Mouse (Mus musculus) mouse trophoblast stem cell (cell line): Measurements from ENCODE around the gene Dcaf6.
"Not testable (repeated sequence)": the region's sequence is repeated elsewhere in the genome, so short reads cannot be mapped to it uniquely, and the experiment has no call there.

Source experiments
- in situ Hi-C, 2 experiments: fragments of 300-500 bp; cut with MseI, MboI; formaldehyde crosslinking; loops; 2 replicates in 1 of 2; 3 replicates in 1 of 2; pipeline ENCODE4 v1.15.1; 2025

Gene Dcaf6

DNA sequence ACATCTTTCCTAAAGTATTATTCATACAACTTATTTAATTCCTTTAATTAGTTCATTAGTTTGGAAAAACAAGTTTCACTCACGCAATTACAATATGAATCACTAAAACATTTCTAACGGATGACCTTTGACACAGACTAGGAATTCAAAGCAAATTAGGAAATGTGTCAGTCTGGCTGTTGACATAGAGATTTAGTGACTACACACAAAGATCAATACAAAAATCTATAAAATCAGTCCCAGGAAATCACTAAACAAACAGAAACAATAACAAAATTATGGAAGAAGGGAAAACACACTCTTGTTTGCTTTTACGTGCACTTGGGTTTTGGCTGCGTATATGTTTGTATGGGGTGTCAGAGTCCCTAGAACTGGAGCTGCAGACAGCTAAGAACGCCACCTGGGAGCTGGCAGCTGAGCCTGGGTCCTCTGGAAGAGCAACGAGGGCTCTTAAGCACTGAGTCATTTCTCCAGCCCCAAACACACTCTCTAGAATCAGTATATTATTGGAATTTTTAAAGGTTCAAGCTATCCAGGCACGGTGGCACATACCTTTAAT is 38.8 kb downstream of the Dcaf6 start:
- in situ Hi-C loops: no loop called here

DNA sequence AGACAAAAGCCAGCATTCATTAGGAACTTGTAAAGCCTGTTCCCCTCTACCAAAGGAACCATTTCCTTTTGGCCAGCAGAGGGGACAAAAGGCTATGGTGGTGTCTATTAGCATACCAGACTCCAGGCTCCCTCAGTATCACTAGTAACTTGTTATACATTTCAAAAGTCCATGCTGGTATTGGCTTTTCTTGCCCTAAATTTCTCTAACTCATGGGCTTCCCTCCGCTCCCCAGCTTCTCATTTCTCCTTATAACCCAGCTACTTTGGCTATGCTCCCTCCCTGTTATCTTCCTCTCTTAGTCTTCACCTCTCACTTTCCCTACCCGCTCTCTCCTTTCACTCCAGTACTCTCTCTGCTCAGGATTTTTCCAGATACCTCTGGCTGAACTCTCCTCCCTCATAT is 63.9 kb downstream of the Dcaf6 start:
- in situ Hi-C loops: no loop called here

DNA sequence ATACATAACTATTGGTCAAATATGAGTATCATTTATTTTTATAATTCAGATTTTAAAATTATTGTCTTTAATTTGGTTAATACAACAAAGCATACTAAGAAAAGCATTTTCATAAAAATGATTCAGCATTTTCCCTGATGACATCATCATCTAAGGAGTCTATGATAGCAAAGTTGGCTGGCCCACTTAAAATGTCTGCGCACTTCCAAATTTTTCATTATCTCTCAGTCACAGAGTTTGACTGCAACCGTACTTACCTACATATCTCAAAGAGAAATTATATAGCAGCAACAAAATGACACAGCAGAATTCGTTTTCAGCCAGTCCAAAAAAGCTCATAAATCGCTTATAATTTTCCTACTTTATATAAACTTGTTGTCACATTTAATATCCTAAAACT is 64.3 kb downstream of the Dcaf6 start:
- in situ Hi-C loops: no loop called here

DNA sequence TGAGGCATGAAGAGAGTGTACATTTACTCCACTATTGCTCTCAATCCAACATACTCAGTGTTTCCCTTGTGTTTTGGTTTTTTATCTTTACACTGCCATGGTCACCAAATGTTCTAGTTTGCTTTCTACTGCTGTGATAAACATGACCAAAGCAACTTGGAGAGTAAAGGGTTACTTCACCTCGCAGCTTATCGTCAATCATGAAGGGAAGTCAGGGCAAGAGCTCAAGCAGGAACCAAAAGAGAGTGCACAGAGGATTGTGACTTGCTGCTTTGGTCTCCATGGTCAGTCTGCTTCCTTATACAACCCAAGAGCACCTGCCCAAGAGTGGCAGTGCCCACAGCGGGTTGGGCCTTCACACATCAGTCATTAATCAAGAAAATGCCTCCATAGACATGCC is 65.4 kb downstream of the Dcaf6 start:
- in situ Hi-C loops: no loop called here

DNA sequence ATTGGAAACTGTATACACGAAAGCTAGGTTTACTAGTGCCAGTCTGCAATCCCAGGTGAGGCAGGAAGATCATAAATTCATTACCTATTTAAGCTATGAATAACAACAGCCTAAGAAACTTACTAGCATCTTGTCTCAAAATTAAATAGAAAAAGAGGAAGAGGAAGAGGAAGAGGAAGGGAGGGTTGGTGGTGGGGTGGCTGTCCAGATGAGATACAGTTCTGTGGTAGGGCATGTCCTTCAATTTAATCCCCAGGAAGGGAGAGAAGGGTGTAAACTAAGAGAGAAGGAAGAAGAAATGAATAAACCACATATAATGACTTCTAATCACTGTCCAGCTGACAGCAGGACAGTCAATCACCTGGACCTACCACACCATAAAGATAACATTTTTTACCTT is 67.2 kb downstream of the Dcaf6 start:
- in situ Hi-C loops: no loop called here

DNA sequence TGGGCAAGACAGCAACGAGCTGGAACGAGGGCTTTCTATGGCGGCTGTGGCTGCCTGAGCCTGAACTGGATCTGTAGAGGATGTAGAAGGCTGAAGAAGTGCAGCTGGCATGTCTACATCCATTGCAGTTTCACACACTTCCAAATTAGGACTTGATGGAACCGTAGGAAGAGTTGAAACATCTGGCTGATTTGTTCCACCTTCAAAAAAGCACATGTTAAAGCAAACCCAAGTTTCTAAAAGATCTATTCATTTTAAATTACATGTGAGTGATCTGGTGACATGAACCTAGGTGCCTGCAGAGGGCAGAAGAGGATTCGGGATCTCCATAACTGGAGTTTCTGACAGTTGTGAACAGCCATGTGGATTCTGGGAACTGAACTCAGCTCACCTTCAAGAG is 71.6 kb downstream of the Dcaf6 start:
- in situ Hi-C loops: no loop called here

DNA sequence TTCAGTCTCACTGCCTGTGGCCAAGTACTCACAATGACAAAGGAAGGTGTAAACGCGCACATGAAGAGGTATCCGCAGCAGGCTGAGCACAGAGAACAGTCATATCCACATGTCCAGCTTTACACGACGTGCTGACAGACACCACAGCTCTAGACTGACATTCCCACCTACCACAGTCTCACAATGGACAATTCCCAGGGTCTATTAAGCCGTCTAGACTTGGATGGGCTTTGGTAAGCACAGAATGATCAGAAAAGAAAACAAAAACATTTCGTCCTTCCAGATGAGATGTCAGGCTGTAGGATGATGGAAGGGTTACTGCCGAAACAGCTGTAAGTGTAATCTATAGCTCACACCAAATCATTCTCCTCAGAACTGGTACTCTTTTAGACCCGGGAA is 73.8 kb downstream of the Dcaf6 start:
- in situ Hi-C loops: no loop called here

DNA sequence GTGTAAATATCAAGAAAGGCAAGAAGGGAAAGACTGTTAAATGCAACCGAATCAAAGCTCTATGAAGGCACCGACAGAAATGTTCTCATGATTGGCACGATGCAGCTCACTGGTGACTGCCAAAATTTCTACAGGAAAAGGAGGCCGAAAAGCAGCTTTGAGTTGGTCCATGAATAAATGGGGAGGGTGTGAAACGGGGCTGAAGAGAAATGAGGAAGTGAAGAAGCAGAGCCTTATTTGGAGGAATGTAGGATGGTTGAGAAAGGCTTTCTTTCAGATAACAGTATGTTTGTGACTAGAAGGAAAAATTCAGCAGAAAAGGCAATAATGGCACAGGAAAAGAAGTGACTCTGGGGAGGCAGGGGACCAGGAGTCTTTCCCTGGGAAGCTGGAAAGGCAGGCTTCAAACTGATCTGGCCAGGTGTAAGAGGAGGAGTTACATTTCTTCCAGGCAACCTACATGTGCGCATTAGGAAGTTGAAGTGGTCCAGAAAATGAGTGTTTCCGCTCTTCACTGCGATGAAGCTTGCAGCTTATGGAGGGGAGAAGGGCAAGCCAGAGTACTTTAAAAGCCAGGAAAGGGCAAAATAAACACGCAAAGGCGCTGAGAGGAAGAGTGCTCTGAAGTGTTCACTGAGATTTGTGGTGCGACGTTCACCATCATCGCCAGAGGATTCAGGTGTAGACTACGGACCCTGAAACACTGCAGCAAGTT is 74.3 kb downstream of the Dcaf6 start:
- in situ Hi-C loops: no loop called here

DNA sequence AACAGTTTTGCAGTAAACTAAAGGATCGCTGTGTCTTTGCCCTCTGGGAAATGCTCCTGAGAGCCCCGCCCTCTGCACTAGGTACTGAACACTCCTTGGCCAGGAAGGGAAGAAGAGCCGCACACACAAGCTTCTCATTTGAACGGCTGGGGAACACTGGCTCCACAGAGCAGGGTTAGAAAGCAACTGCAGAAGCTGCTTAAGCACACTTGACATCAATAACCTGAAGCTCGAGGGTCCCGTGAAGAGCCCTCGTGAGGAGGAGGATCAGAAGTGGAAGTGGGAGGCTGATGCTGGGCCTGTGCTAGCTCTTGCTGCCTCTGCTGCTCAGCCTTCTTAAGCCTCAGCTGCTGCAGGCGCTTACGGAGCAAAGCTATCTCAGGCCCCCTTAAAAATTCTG is 86.4 kb downstream of the Dcaf6 start:
- in situ Hi-C loops: loop anchor here in 1 of 2 experiments (10.0 kb wide), 1 partner anchor 201 kb away; no protein-coding TSS in a partner anchor

DNA sequence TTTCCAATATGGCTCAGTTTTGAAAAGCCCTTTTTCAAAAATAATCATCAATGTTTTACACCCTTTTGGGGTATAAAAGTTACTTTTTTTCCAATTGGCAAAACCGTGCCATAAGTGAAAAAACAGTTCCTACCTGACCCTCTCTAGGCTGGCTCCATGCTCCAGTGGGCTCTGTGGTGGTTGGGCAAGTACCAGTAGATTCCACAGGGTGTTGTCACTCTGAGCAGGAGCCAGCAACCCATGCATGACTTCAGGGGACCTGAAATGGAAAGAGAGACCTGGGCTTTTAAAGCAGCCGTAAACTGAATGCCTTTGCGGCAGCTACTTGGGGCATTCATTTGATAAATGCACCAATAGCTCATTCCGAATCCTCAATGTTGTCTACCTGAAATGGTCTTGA is 89.3 kb downstream of the Dcaf6 start:
- in situ Hi-C loops: loop anchor here in 1 of 2 experiments (10.0 kb wide), 1 partner anchor 204 kb away; no protein-coding TSS in a partner anchor

DNA sequence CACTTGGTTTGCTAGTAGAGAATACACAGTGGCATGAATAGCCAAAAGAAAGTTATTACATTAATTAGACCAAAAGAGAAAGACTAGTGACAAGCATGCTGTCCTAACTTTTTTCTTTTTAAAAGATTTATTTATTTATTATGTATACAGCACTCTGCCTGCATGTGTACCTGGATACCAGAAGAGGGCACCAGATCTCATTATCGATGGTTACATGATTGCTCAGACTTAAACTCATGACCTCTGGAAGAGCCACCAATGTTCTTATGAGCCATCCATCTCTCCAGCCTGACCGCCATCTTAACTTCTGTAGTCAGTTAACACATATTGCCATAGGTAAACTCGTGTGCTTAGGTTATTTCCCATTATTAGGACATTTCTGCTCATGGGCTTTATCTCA is 95.2 kb downstream of the Dcaf6 start:
- in situ Hi-C loops: loop anchor here in 1 of 2 experiments (10.0 kb wide), 1 partner anchor 210 kb away; no protein-coding TSS in a partner anchor

DNA sequence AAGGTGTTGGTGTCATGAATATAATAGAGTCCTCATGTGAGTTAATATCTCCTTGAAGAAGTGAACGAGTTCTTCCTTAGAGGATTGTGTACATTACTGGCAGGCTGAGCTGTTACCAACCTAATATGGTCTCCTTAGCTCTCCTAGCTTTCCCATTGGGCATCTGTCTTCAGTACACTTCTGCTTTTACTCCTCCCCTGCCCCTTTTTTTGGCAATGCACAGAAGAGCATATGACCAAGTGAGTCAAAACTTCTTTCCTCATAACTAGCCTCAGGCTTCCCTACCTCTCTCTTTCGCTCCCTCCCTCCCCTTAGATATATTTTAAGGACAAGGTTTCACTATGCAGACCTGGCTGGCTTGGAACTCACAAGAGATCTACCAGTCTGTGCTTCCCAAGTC is 97.0 kb downstream of the Dcaf6 start:
- in situ Hi-C loops: loop anchor here in 1 of 2 experiments (10.0 kb wide), 1 partner anchor 212 kb away; no protein-coding TSS in a partner anchor

DNA sequence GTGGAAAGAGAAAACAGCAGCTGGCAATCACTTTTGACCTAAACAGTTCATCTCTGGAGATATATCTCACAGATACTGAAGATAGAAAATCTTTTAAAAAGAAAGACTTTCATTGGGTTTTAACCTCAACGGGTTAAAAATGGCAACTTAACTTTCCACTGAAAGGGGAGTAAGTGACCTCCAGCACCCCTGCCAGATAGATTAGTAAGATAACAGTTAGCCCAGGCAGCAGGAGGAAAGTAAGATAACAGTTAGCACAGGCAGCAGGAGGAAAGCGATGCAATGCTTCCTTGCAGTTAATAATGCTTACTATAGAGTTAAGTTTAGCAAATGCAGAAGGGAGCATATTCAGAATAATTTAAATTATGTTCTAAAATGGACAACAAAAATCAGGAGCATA is 103.9 kb downstream of the Dcaf6 start:
- in situ Hi-C loops: no loop called here

DNA sequence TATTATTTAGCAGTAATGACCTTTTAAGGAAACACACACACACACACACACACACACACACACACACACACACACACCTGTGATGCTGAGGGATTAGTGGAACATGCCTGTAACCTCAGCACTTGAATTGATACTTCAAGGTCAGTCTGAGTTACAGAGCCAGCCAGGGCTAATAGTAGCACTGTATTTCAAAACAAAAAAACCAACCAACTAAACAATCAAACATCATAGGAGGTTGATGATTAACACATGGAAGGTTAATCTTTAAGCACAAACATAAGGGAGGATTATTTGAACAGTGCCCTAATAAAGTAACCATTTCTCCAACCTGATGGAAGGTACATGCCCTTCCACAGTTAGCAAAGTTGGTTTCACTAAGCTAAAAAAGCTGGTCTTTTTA is 111.6 kb downstream of the Dcaf6 start:
- in situ Hi-C loops: no loop called here

DNA sequence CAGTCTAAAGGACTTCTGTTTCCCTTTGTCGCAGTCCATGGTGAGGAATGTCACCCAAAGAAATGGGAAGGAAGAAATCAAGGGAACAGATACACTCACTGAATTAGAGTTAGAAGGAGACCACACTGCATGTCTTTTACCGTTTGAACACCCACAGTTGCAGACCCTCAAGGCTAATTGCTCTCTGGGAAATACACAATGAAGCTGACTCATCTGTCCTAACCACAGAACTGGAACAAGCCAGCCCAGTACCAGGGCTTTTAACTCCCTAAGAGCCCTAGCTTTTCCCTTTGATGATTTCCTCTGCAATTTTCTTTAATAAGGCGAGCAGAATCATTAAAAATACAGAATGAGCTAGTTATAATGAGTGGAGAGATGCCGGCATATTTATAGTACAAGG is 115.8 kb downstream of the Dcaf6 start:
- in situ Hi-C loops: no loop called here

DNA sequence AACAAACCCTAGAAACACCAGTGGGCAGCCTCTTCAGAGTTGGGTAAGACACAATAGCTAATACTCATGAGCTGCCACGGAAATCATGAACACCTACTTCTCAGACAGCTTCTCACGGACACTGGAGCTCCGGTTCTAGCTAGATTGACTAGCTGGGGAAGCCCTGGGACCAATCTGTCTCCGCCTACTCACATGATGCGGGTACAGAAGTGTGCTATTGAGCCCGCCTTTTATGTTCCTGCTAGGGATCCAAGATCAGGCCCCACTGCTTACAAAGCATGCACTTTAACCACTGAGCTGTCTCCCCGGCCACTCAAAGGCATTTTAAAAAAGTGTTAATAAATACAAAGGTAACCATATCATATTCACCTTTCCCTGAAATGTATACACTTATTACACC is 118.1 kb downstream of the Dcaf6 start:
- in situ Hi-C loops: no loop called here

DNA sequence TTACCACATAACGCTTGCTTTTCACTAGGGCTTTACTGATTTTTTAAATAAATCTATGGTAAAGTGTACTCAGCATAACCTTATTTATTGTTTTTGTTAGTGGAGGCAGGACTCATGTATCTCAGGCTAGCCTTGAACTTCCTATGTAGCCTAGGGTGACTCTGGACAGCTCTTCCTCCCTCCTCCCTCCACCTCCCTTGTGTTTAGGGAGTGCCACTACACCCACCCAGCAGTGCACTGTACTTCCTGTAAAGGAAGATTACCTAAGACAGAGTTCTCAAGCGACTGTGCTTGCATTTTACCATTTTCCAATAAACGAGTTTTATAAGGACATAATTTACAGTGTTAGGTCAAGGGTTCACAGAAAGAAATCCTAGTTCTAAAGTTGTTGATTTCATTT is 127.5 kb downstream of the Dcaf6 start:
- in situ Hi-C loops: no loop called here

DNA sequence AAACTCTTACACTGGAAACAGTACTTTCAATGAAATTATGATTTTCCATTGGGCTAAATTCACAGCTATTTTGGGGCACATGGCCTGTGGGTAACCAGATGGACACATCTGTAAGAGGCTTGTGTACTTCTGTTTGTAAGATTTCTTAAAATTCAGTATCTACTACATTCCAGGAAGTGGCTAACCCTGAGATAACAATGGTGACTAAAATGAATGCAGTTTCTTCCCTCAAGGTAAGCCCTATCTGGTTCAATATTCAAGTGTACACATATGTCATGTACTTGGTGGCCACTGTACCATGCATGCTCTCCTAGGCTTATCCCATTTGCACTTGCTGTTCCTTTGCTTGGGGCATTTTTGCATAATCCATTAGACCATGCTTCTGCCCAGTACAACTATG is 129.4 kb downstream of the Dcaf6 start:
- in situ Hi-C loops: no loop called here

DNA sequence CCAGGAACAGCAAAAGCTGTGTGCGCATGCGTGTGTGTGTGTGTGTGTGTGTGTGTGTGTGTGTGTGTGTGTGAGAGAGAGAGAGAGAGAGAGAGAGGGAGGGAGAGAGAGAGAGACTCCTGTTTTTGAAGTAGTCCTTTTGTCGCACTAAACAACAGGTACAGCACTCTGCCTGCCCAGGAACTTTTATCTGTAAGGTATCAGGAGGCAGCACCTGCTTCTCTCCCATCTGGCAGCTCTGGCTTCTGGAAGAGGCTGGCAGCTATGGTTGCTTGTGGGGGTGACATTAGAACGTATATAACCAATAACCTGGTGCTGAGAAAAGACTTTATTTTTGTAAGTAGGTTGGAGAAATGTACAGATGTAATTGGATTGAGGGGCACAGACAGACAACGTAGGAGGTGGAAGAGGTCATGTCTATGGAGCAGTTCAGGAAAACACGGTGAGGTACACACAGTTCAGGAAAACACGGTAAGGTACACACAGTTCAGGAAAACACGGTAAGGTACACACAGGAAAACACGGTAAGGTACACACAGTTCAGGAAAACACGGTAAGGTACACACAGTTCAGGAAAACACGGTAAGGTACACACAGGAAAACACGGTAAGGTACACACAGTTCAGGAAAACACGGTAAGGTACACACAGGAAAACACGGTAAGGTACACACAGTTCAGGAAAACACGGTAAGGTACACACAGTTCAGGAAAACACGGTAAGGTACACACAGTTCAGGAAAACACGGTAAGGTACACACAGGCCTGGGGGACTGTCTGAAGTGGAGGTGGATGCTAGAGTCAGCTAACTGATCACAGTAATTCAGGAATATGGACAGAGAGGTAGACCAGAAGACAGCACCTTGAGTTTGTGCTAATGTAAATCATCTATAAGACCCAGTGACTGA is 131.6 kb downstream of the Dcaf6 start:
- in situ Hi-C loops: not testable (repeated sequence)

DNA sequence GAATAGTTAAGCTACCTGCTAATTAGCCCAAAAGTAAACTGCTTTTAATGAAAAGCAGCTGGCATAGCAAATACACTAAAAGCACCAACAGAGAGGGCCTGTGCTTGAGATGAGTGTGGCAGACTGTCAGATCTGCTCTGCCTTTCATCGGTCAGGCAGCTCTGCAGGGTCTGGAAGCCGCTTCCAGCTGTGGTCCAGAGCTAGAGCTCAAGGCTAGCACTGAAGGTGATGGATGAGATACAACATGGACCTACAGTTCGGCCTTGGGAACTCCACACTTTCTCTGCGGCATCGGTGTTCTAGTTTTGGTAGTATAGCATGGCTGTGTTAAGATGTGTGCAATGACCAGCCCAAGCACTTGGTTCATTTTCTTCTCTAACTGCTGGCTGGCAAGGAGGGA is 132.4 kb downstream of the Dcaf6 start:
- in situ Hi-C loops: no loop called here

DNA sequence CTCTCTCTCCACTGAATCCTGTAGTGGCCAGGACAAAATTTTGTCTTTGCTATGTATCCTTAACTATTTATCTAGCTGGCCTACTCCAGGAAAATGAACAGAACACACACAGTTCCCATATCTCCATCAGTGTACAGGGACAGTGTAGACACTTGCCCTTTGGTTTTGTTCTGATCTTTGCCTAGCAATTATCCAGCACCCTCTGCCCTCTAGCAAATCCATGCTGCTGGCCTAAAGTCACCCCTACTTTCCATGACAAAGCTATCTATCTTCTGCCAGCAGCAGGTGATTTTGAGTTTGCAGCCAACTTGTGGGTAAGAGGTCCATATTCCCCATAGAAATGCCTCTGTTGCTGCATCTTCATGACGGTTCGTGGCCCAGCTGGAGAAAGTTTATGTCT is 132.9 kb downstream of the Dcaf6 start:
- in situ Hi-C loops: no loop called here

DNA sequence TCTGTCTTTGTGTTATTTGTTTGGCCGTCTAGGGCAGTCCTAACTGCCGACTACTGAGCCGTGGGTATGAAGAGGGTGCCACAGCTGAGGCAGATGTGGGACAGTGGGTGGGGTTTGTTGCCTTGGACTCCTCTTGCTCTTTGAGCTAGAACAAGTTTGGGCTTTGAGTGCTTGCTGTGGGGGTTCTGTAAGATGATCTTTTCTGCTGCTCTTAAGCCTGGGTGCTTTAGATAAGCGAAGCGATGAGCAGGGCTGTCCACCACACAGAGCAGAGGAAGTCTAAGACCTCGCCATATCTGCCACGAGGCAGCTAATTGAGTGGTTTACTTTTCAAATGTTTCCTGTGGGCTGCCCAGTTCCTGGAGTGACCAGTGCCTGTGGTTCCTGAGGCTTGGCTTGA is 137.3 kb downstream of the Dcaf6 start:
- in situ Hi-C loops: loop anchor here in 1 of 2 experiments (5.0 kb wide), 1 partner anchor 71 kb away; no protein-coding TSS in a partner anchor
